Mouse (Mus musculus): ENCODE measurements around the gene Gemin4. TPM values are rescaled to one million over a fixed set of nuclear protein-coding genes. Genes with fewer than 3 reads are reported as not detected.
"Not testable (repeated sequence)": the region's sequence is repeated elsewhere in the genome, so short reads cannot be mapped to it uniquely, and the experiment has no call there.

The Gemin4 gene
- total and polyA plus RNA-seq, 2 experiments = 0.65 to 3.8 TPM

- H3K79me2 ChIP-seq (ENCODE audit: control insufficient read depth, insufficient read depth, low read length) = no peaks in the 10 kb centered on the region
- no peaks in the 10 kb centered on the region for H3K36me3 ChIP-seq (ENCODE audit: control insufficient read depth, insufficient read depth, low read length)
- H3K4me1 ChIP-seq (ENCODE audit: control insufficient read depth, insufficient read depth, low read length) = 0 out of 2 replicates have a peak, but pooled peaks cover 4% of the 10 kb centered on the region
- WGBS = 92% methylated on average over 5 of the region's 5 CpGs
- TF ChIP-seq CTCF (IDR thresholded peaks at IDR 0.05; ENCODE audit: low read depth, low read length) (no peak), POLR2A (IDR thresholded peaks at IDR 0.05; ENCODE audit: extremely low read depth, insufficient read depth, low read length) (no peak)
- no peaks in the 10 kb centered on the region for H3K27me3 ChIP-seq (ENCODE audit: control insufficient read depth, insufficient read depth, low read length)
- H3K9ac ChIP-seq (ENCODE audit: low read depth, low read length) = no peak overlapping the region
- H3K27ac ChIP-seq (replicated peaks; ENCODE audit: insufficient read depth, low read depth, low read length) = no peak overlapping the region
- H3K4me3 ChIP-seq (ENCODE audit: insufficient read depth, low read depth, low read length) = no peak overlapping the region
- no peak for DNase-seq (ENCODE audit: extremely low read depth, low read depth, low spot score)
Measured at GRCm38 (mm10) chr11:76213841-76214240, 3.6 kb downstream of the Gemin4 start.

- not testable (repeated sequence) for H3K36me3 ChIP-seq (ENCODE audit: control insufficient read depth, insufficient read depth, low read length); H3K9ac ChIP-seq (ENCODE audit: low read depth, low read length); H3K27me3 ChIP-seq (ENCODE audit: control insufficient read depth, insufficient read depth, low read length); H3K4me3 ChIP-seq (ENCODE audit: insufficient read depth, low read depth, low read length); H3K27ac ChIP-seq (replicated peaks; ENCODE audit: insufficient read depth, low read depth, low read length); H3K4me1 ChIP-seq (ENCODE audit: control insufficient read depth, insufficient read depth, low read length); DNase-seq (ENCODE audit: extremely low read depth, low read depth, low spot score); H3K79me2 ChIP-seq (ENCODE audit: control insufficient read depth, insufficient read depth, low read length)
- WGBS = 86% methylated on average over 5 of the region's 6 CpGs
Measured at GRCm38 (mm10) chr11:76211595-76211994, 5.9 kb downstream of the Gemin4 start.

GRCm38 (mm10) chr11:76210228-76210985 is 7.1 kb downstream of the Gemin4 start:
- no peaks in the 10 kb centered on the region for H3K27me3 ChIP-seq (ENCODE audit: control insufficient read depth, insufficient read depth, low read length)
- H3K9ac ChIP-seq (ENCODE audit: low read depth, low read length) = no peak overlapping the region
- no peak overlapping the region for H3K4me3 ChIP-seq (ENCODE audit: insufficient read depth, low read depth, low read length)
- no peak for DNase-seq (ENCODE audit: extremely low read depth, low read depth, low spot score)
- H3K36me3 ChIP-seq (ENCODE audit: control insufficient read depth, insufficient read depth, low read length) = no peaks in the 10 kb centered on the region
- no peaks in the 10 kb centered on the region for H3K4me1 ChIP-seq (ENCODE audit: control insufficient read depth, insufficient read depth, low read length)
- H3K27ac ChIP-seq (replicated peaks; ENCODE audit: insufficient read depth, low read depth, low read length) = no peak overlapping the region
- 87% methylated on average over 13 of the region's 13 CpGs for WGBS
- H3K79me2 ChIP-seq (ENCODE audit: control insufficient read depth, insufficient read depth, low read length) = no peaks in the 10 kb centered on the region
- no peak for TF ChIP-seq CTCF (IDR thresholded peaks at IDR 0.05; ENCODE audit: low read depth, low read length)
- TF ChIP-seq POLR2A (IDR thresholded peaks at IDR 0.05; ENCODE audit: extremely low read depth, insufficient read depth, low read length) = no peak

- 86% methylated on average over 5 of the region's 5 CpGs for WGBS
- H3K9ac ChIP-seq (ENCODE audit: low read depth, low read length) = no peak overlapping the region
- H3K36me3 ChIP-seq (ENCODE audit: control insufficient read depth, insufficient read depth, low read length) = no peaks in the 10 kb centered on the region
- no peaks in the 10 kb centered on the region for H3K79me2 ChIP-seq (ENCODE audit: control insufficient read depth, insufficient read depth, low read length)
- TF ChIP-seq CTCF (IDR thresholded peaks at IDR 0.05; ENCODE audit: low read depth, low read length) (no peak), POLR2A (IDR thresholded peaks at IDR 0.05; ENCODE audit: extremely low read depth, insufficient read depth, low read length) (no peak)
- no peak overlapping the region for H3K4me3 ChIP-seq (ENCODE audit: insufficient read depth, low read depth, low read length)
- no peak overlapping the region for H3K27ac ChIP-seq (replicated peaks; ENCODE audit: insufficient read depth, low read depth, low read length)
- no peak for DNase-seq (ENCODE audit: extremely low read depth, low read depth, low spot score)
- H3K27me3 ChIP-seq (ENCODE audit: control insufficient read depth, insufficient read depth, low read length) = peaks cover 4% of the 10 kb centered on the region; the same call in 1 of the 2 replicates
- peaks cover 3% of the 10 kb centered on the region; the same call in 1 of the 2 replicates for H3K4me1 ChIP-seq (ENCODE audit: control insufficient read depth, insufficient read depth, low read length)
Measured at GRCm38 (mm10) chr11:76206793-76207192, 10.7 kb downstream of the Gemin4 start.

- Histone ChIP-seq H3K79me2 (ENCODE audit: control insufficient read depth, insufficient read depth, low read length) (no peaks in the 10 kb centered on the region), H3K36me3 (ENCODE audit: control insufficient read depth, insufficient read depth, low read length) (no peaks in the 10 kb centered on the region), H3K4me1 (ENCODE audit: control insufficient read depth, insufficient read depth, low read length) (peaks cover 3% of the 10 kb centered on the region; the same call in 1 of the 2 replicates), H3K27ac (replicated peaks; ENCODE audit: insufficient read depth, low read depth, low read length) (no peak overlapping the region; the same call in 1 of the 2 replicates), H3K27me3 (ENCODE audit: control insufficient read depth, insufficient read depth, low read length) (peaks cover 4% of the 10 kb centered on the region; the same call in 1 of the 2 replicates), H3K9ac (ENCODE audit: low read depth, low read length) (peak overlapping the region; percentile 74), H3K4me3 (ENCODE audit: insufficient read depth, low read depth, low read length) (peak overlapping the region; percentile 66)
- peak; percentile 24 for DNase-seq (ENCODE audit: extremely low read depth, low read depth, low spot score)
- WGBS = under 1% methylated on average over 90 of the region's 90 CpGs
- TF ChIP-seq CTCF (IDR thresholded peaks at IDR 0.05; ENCODE audit: low read depth, low read length) = no peak
- 0 out of 2 replicates have a peak, but pooled peaks have one; percentile 17 for TF ChIP-seq POLR2A (IDR thresholded peaks at IDR 0.05; ENCODE audit: extremely low read depth, insufficient read depth, low read length)
Measured at GRCm38 (mm10) chr11:76201761-76202674, 15.4 kb downstream of the Gemin4 start.
